Mouse (Mus musculus) ovary, adult 2 months (tissue): Measurements from ENCODE around the gene Tmcc1. TPM values are rescaled to one million over a fixed set of nuclear protein-coding genes. Genes with fewer than 3 reads are reported as not detected.

Experiments
- polyA plus RNA-seq: library from polyadenylated mRNA; depleted of rRNA; stranded (reverse); fragments of >200 nt; gene quantifications from 2 replicates; pipeline ENCODE4 v1.2.3, GENCODE M21; 2012; rRNA removed

The Tmcc1 gene
- polyA plus RNA-seq = 8.9 and 9.8 TPM in 2 replicates

GRCm38 (mm10) chr6:116193394-116194393, at the start of gene Tmcc1:
Gene Tmcc1 (minus strand): TSS chr6:116193486.

GRCm38 (mm10) chr6:116207729-116208534, 14.6 kb upstream of the Tmcc1 start, which contains the start of gene Washc2:
Gene Washc2 (plus strand): TSS chr6:116208038.

GRCm38 (mm10) chr6:115994877-115995520, 198.3 kb downstream of the Tmcc1 start, which contains the start of gene Plxnd1:
Gene Plxnd1 (minus strand): TSS chr6:115995005.

Other genes starting within 250 kb of the Tmcc1 start
- 35.0 and 43.2 TPM in 2 replicates for gene H1foo, start 248.5 kb downstream of the Tmcc1 start, polyA plus RNA-seq
- gene Plxnd1, start 198.5 kb downstream of the Tmcc1 start, polyA plus RNA-seq = 203 and 236 TPM in 2 replicates
- gene Washc2, start 14.6 kb upstream of the Tmcc1 start, polyA plus RNA-seq = 75.4 and 90.0 TPM in 2 replicates
- 0.54 and 0.84 TPM in 2 replicates for gene Zfand4, start 70.7 kb upstream of the Tmcc1 start, polyA plus RNA-seq
- 95.6 and 99.6 TPM in 2 replicates for gene March8, start 144.5 kb upstream of the Tmcc1 start, polyA plus RNA-seq